Mouse (Mus musculus) right cerebral cortex, adult 18-20 months (tissue): ENCODE data around the gene Tgfbr3l.
"Not testable (repeated sequence)": the region's sequence is repeated elsewhere in the genome, so short reads cannot be mapped to it uniquely, and the experiment has no call there.

ENCODE experiments used
- DNase-seq: peaks from one replicate; pipeline ENCODE4 v3.0.0; 2022; ENCODE audit warnings: mixed read lengths

Tgfbr3l gene

GRCm38 (mm10) chr8:4238434-4239192, 9.4 kb upstream of the Tgfbr3l start, which contains the start of the genes Map2k7 and Gm49320:
Map2k7 (plus strand) TSS chr8:4238740.
Gm49320 (plus strand) TSS chr8:4238865.
- peak; percentile 100 for DNase-seq

- no peak for DNase-seq
These were observed 8.7 kb upstream of the Tgfbr3l start for GRCm38 (mm10) chr8:4239193-4239890.

GRCm38 (mm10) chr8:4245061-4245460, 3.0 kb upstream of the Tgfbr3l start:
- DNase-seq = no peak

GRCm38 (mm10) chr8:4245737-4246136, 2.3 kb upstream of the Tgfbr3l start:
- DNase-seq = no peak

- DNase-seq = no peak
These were observed 773 bp upstream of the Tgfbr3l start for GRCm38 (mm10) chr8:4247241-4247640.

- DNase-seq = no peak
These were observed 1.2 kb downstream of the Tgfbr3l start for GRCm38 (mm10) chr8:4249213-4249612.

- peak; percentile 88 for DNase-seq
These were observed 2.4 kb downstream of the Tgfbr3l start for GRCm38 (mm10) chr8:4250306-4250970.

- DNase-seq = no peak
These were observed 4.2 kb downstream of the Tgfbr3l start for GRCm38 (mm10) chr8:4252116-4252760.

- peak; percentile 96 for DNase-seq
These were observed 5.2 kb downstream of the Tgfbr3l start, which contains the start of gene Snapc2 for GRCm38 (mm10) chr8:4252934-4253841. Snapc2 (plus strand) TSS chr8:4253080.

- DNase-seq = peak; percentile 71
These were observed 6.0 kb downstream of the Tgfbr3l start for GRCm38 (mm10) chr8:4254001-4254400.

- not testable (repeated sequence) for DNase-seq
These were observed 7.5 kb downstream of the Tgfbr3l start for GRCm38 (mm10) chr8:4255471-4255870.

GRCm38 (mm10) chr8:4256911-4257310, 8.9 kb downstream of the Tgfbr3l start:
- peak; percentile 94 for DNase-seq

- DNase-seq = no peak
These were observed 9.3 kb downstream of the Tgfbr3l start for GRCm38 (mm10) chr8:4257350-4257749.

GRCm38 (mm10) chr8:4258233-4258632, 10.2 kb downstream of the Tgfbr3l start:
- peak; percentile 85 for DNase-seq

- DNase-seq = no peak
These were observed 10.7 kb downstream of the Tgfbr3l start for GRCm38 (mm10) chr8:4258678-4259077.

- peak; percentile 96 for DNase-seq
These were observed 11.3 kb downstream of the Tgfbr3l start, which contains the start of gene Ctxn1 for GRCm38 (mm10) chr8:4259125-4259804. Ctxn1 (minus strand) TSS chr8:4259274.

GRCm38 (mm10) chr8:4259805-4260170, 11.8 kb downstream of the Tgfbr3l start:
- no peak for DNase-seq

- peak; percentile 66 for DNase-seq
These were observed 15.2 kb downstream of the Tgfbr3l start for GRCm38 (mm10) chr8:4263105-4263791.

- DNase-seq = no peak
These were observed 17.3 kb downstream of the Tgfbr3l start for GRCm38 (mm10) chr8:4265160-4265914.

- DNase-seq = no peak
These were observed 19.6 kb downstream of the Tgfbr3l start for GRCm38 (mm10) chr8:4267627-4268026.
